Mouse (Mus musculus): ENCODE data around the gene Fam118a.

- TF ChIP-seq CTCF (IDR thresholded peaks at IDR 0.05; ENCODE audit: low read depth, low read length) = no peak
- no peak for TF ChIP-seq POLR2A (IDR thresholded peaks at IDR 0.05; ENCODE audit: extremely low read depth, insufficient read depth, low read length)
Observed at GRCm38 (mm10) chr15:85011895-85012661, 16.7 kb upstream of the Fam118a start.

Measured in liver, adult 2 months (tissue).